Mouse (Mus musculus) heart, postnatal 0 days (tissue): ENCODE measurements around the gene Gprc5c. TPM values are rescaled to one million over a fixed set of nuclear protein-coding genes. Genes with fewer than 3 reads are reported as not detected.

ENCODE experiments used
- ATAC-seq: fragments of 200-750 bp; cut with Nextera tagmentation; 2 replicates; pipeline ENCODE4 v1.8.0; 2017; ENCODE audit warnings: low read depth, moderate number of reproducible peaks, moderate library complexity; ENCODE audit not compliant: insufficient read depth
- DNase-seq: peaks from one replicate; pipeline ENCODE4 v3.0.0-alpha.2; 2016; ENCODE audit warnings: low spot score
- H3K27ac ChIP-seq: fragments of 300-500 bp; sonication (generic); 2 replicates; pipeline ENCODE4 v1.5.1; 2014; ENCODE audit warnings: low read depth, mild to moderate bottlenecking
- H3K27me3 ChIP-seq: fragments of 300-500 bp; sonication (generic); 2 replicates; pipeline ENCODE4 v1.6.1; 2014; ENCODE audit warnings: low read length, mixed read lengths; ENCODE audit not compliant: control insufficient read depth, insufficient read depth
- H3K36me3 ChIP-seq: fragments of 300-500 bp; sonication (generic); replicated peaks from 2 replicates; pipeline ENCODE4 v1.6.1; 2014; ENCODE audit warnings: low read length, mixed read lengths; ENCODE audit not compliant: control insufficient read depth, insufficient read depth
- H3K4me1 ChIP-seq: fragments of 300-500 bp; sonication (generic); 2 replicates; pipeline ENCODE4 v1.6.1; 2014; ENCODE audit warnings: antibody characterized with exemption; ENCODE audit not compliant: control insufficient read depth, insufficient read depth
- H3K4me2 ChIP-seq: fragments of 300-500 bp; sonication (generic); 2 replicates; pipeline ENCODE4 v1.6.1; 2014; ENCODE audit warnings: low read depth, mild to moderate bottlenecking, low read length, moderate library complexity
- H3K4me3 ChIP-seq: fragments of 300-500 bp; sonication (generic); 2 replicates; pipeline ENCODE4 v1.5.1; 2014; ENCODE audit warnings: low read depth, low read length
- H3K9ac ChIP-seq: fragments of 300-500 bp; sonication (generic); replicated peaks from 2 replicates; pipeline ENCODE4 v1.6.1; 2014; ENCODE audit warnings: low read depth, low read length, mixed read lengths
- H3K9me3 ChIP-seq: fragments of 300-500 bp; sonication (generic); replicated peaks from 2 replicates; pipeline ENCODE4 v1.6.1; 2016; ENCODE audit warnings: low read length; ENCODE audit not compliant: control insufficient read depth
- CTCF ChIP-seq: IDR thresholded peaks from 2 replicates; pipeline ENCODE4 v1.5.1; 2016; ENCODE audit warnings: antibody characterized with exemption, control low read depth, low read depth
- EP300 ChIP-seq: IDR thresholded peaks from 2 replicates; pipeline ENCODE4 v1.6.1; 2016; ENCODE audit warnings: antibody characterized with exemption, low read depth
- WGBS: fragments of 180-500 bp; shearing (Covaris S2); extraction: QIAGEN DNeasy Blood & Tissue Kit; methylation state at CpG from one replicate; pipeline ENCODE4 v1.1.7; 2014; 5-methylcytosine and 5-hydroxymethylcytosine counted together
- polyA plus RNA-seq: library from polyadenylated mRNA; unstranded; fragments of >200 nt; fragmentation: Nextera tagmentation; extraction: Ambion mirVana; gene quantifications from 2 replicates; pipeline ENCODE4 v1.2.1, GENCODE M21; 2015
- total RNA-seq: library from RNA; depleted of rRNA; stranded (reverse); fragments of >200 nt; gene quantifications from 2 replicates; pipeline ENCODE4 v1.2.3, GENCODE M21; 2014; ENCODE audit warnings: low replicate concordance

Gprc5c gene
- total and polyA plus RNA-seq, 2 experiments from 2014 or later: 7.5 to 16.5 TPM

GRCm38 (mm10) chr11:114876621-114877020, 25.7 kb downstream of the Gprc5c start:
- H3K4me2 ChIP-seq: no peak overlapping the region
- H3K36me3 ChIP-seq: no peaks in the 10 kb centered on the region
- H3K9me3 ChIP-seq: no peaks in the 10 kb centered on the region
- H3K4me3 ChIP-seq: no peak overlapping the region
- ATAC-seq: no peak
- H3K4me1 ChIP-seq: peaks cover 9% of the 10 kb centered on the region; the same call in 1 of the 2 replicates
- no peak for DNase-seq
- no peak overlapping the region for H3K9ac ChIP-seq
- TF ChIP-seq CTCF: no peak
- TF ChIP-seq EP300: no peak
- WGBS: 43% methylated on average over 2 of the region's 2 CpGs
- no peak overlapping the region for H3K27ac ChIP-seq
- no peaks in the 10 kb centered on the region for H3K27me3 ChIP-seq

GRCm38 (mm10) chr11:114877145-114877544, 26.2 kb downstream of the Gprc5c start:
- peak; percentile 44 for DNase-seq
- no peak for TF ChIP-seq EP300
- TF ChIP-seq CTCF: peak; percentile 85
- Histone ChIP-seq H3K27ac (no peak overlapping the region), H3K27me3 (no peaks in the 10 kb centered on the region), H3K9me3 (no peaks in the 10 kb centered on the region), H3K4me3 (no peak overlapping the region), H3K36me3 (no peaks in the 10 kb centered on the region), H3K4me1 (peaks cover 9% of the 10 kb centered on the region; the same call in 1 of the 2 replicates), H3K4me2 (no peak overlapping the region), H3K9ac (no peak overlapping the region)
- 0 out of 2 replicates have a peak, but pooled peaks have one; percentile 40 for ATAC-seq
- WGBS: 36% methylated on average over 3 of the region's 3 CpGs

GRCm38 (mm10) chr11:114879666-114880065, 28.7 kb downstream of the Gprc5c start:
- TF ChIP-seq CTCF (no peak), EP300 (no peak)
- Histone ChIP-seq H3K9ac (no peak overlapping the region), H3K4me3 (no peak overlapping the region), H3K27me3 (no peaks in the 10 kb centered on the region), H3K9me3 (no peaks in the 10 kb centered on the region), H3K4me2 (no peak overlapping the region), H3K4me1 (0 out of 2 replicates have a peak, but pooled peaks cover 5% of the 10 kb centered on the region), H3K36me3 (no peaks in the 10 kb centered on the region), H3K27ac (no peak overlapping the region)
- no peak for DNase-seq
- 66% methylated on average over 2 of the region's 2 CpGs for WGBS
- ATAC-seq: no peak

- ATAC-seq (no peak), DNase-seq (no peak)
- TF ChIP-seq EP300 (no peak), CTCF (no peak)
- Histone ChIP-seq H3K9ac (no peak overlapping the region), H3K4me2 (no peak overlapping the region), H3K9me3 (no peaks in the 10 kb centered on the region), H3K27ac (no peak overlapping the region), H3K4me3 (no peak overlapping the region), H3K27me3 (no peaks in the 10 kb centered on the region), H3K4me1 (0 out of 2 replicates have a peak, but pooled peaks cover 5% of the 10 kb centered on the region), H3K36me3 (no peaks in the 10 kb centered on the region)
Measured at GRCm38 (mm10) chr11:114880185-114880584, 29.2 kb downstream of the Gprc5c start.

GRCm38 (mm10) chr11:114880589-114880988, 29.6 kb downstream of the Gprc5c start:
- DNase-seq (no peak), ATAC-seq (no peak)
- Histone ChIP-seq H3K27me3 (no peaks in the 10 kb centered on the region), H3K27ac (no peak overlapping the region), H3K4me1 (0 out of 2 replicates have a peak, but pooled peaks cover 5% of the 10 kb centered on the region), H3K4me3 (no peak overlapping the region), H3K36me3 (no peaks in the 10 kb centered on the region), H3K9ac (no peak overlapping the region), H3K4me2 (no peak overlapping the region), H3K9me3 (no peaks in the 10 kb centered on the region)
- peak; percentile 63 for TF ChIP-seq CTCF
- no peak for TF ChIP-seq EP300
- WGBS: 0% methylated on average over 1 of the region's 1 CpGs

GRCm38 (mm10) chr11:114883251-114883789, 32.4 kb downstream of the Gprc5c start:
- H3K4me1 ChIP-seq: 0 out of 2 replicates have a peak, but pooled peaks cover 5% of the 10 kb centered on the region
- TF ChIP-seq EP300 (no peak), CTCF (no peak)

More at GRCm38 (mm10) chr11:114883251-114883789, 32.4 kb downstream of the Gprc5c start:
- no peak overlapping the region for H3K27ac ChIP-seq
- H3K9me3 ChIP-seq: no peaks in the 10 kb centered on the region
- H3K9ac ChIP-seq: no peak overlapping the region
- 80% methylated on average over 4 of the region's 4 CpGs for WGBS
- no peaks in the 10 kb centered on the region for H3K27me3 ChIP-seq
- ATAC-seq: no peak
- no peak for DNase-seq
- no peak overlapping the region for H3K4me3 ChIP-seq
- H3K36me3 ChIP-seq: no peaks in the 10 kb centered on the region
- H3K4me2 ChIP-seq: no peak overlapping the region
